Mouse (Mus musculus) gastrocnemius, adult 2 months (tissue): ENCODE measurements around the gene Ddias. TPM values are rescaled to one million over a fixed set of nuclear protein-coding genes. Genes with fewer than 3 reads are reported as not detected.
A peak's percentile ranks its signal among the peaks of the same experiment; 100 is the strongest.

Experiments used
- DNase-seq: peaks from one replicate; pipeline ENCODE4 v3.0.0; 2022
- H3K27ac ChIP-seq: fragments of 200-600 bp; 2 replicates; pipeline ENCODE4 v1.8.1; 2022; ENCODE audit warnings: mild to moderate bottlenecking
- H3K4me3 ChIP-seq: fragments of 200-600 bp; 2 replicates; pipeline ENCODE4 v1.8.1; 2022; ENCODE audit warnings: mild to moderate bottlenecking, moderate library complexity
- CTCF ChIP-seq: fragments of 200-600 bp; IDR thresholded peaks from 2 replicates; pipeline ENCODE4 v1.8.1; 2022; ENCODE audit warnings: antibody characterized with exemption, mild to moderate bottlenecking, moderate library complexity
- intact Hi-C: fragments of 180-260 bp; cut with DNase I; formaldehyde crosslinking; loops from one replicate; pipeline ENCODE4 v1.15.1; 2025
- total RNA-seq, 2 experiments: library from RNA; stranded (reverse); gene quantifications; 2 replicates each; pipeline ENCODE4 v1.2.3; 2021

The Ddias gene
- total RNA-seq, 2 experiments from 2014 or later: 0.06 TPM; not detected in 1

DNA sequence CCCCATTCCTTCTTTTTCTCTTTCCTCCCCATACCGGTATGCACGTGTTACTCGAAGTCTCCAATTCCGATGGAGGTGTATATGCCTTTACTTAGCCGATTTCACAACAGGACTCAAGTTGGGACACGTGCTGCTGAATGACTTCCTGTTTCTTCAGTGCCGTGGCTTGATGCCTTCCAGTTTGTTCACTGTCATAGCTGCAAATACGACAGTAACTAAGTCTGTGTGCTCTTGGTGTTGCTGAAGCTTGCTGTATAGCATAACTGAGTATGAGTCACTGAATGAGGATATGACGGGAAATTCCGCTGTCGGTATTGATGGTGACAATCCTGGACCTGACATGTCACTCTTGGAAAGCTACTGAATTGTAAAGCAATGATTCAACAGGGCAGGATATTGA lies 36.8 kb downstream of the Ddias start:
- no peak for DNase-seq
- no peak for TF ChIP-seq CTCF
- intact Hi-C loops: no loop called here
- Histone ChIP-seq H3K4me3 (no peak overlapping the region), H3K27ac (no peak overlapping the region)

GRCm38 (mm10) chr7:92836447-92836846 lies 37.6 kb downstream of the Ddias start:
- no peak overlapping the region for H3K27ac ChIP-seq
- intact Hi-C loops: no loop called here
- no peak for TF ChIP-seq CTCF
- no peak overlapping the region for H3K4me3 ChIP-seq
- DNase-seq: no peak

- Histone ChIP-seq H3K27ac (no peak overlapping the region), H3K4me3 (no peak overlapping the region)
- TF ChIP-seq CTCF: no peak
- intact Hi-C loops: no loop called here
- DNase-seq: no peak
Observed at GRCm38 (mm10) chr7:92834391-92834790, 39.7 kb downstream of the Ddias start.

DNA sequence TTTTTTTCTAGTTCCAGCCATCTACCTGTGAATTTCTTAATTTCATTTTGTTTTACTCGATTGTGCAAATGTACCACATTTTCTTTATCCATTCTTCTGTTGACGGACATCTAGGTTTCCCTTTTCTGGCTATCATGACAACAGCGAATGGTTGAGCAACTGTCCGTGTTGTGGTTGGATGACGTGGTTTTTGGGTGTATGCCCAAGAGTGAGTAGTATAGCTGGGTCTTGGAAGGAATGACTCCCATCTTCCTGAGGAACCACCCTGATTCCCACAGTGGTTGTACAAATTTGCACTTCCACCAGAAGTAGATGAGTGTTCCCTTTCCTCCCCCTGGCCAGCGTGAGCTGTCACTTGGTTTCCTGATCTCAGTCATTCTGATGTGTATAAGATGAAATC lies 41.7 kb downstream of the Ddias start:
- H3K27ac ChIP-seq: no peak overlapping the region

DNA sequence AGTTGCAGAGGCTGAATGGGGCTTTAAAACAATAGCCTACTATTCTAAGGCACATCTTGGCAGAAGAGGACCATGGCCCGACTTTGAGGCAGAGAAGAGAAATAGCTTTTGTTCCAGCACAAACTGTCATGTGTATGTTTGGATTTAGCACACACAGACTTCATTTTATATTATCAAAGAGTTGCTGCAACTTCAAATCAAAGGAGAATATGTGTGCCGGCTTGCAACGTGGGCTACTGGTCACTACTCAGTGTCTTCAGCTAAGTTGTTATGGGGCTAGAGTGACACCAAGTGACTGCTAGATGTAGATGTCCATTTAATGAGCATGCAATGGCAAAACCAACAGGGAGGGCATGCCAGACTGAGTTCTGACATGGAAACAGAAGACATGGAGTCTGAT lies 46.1 kb downstream of the Ddias start:
- Histone ChIP-seq H3K27ac (no peak overlapping the region), H3K4me3 (no peak overlapping the region)
- peak; percentile 30 for DNase-seq
- peak; percentile 68 for TF ChIP-seq CTCF
- intact Hi-C loops: loop anchor here (2.0 to 5.0 kb wide), 3 partner anchors 87 to 191 kb away; partner anchors contain the start of genes Ankrd42, Pcf11 and Rab30

More for the DNA sequence above, 41.7 kb downstream of the Ddias start:
- H3K4me3 ChIP-seq: no peak overlapping the region
- DNase-seq: no peak
- no peak for TF ChIP-seq CTCF
- intact Hi-C loops: no loop called here

DNA sequence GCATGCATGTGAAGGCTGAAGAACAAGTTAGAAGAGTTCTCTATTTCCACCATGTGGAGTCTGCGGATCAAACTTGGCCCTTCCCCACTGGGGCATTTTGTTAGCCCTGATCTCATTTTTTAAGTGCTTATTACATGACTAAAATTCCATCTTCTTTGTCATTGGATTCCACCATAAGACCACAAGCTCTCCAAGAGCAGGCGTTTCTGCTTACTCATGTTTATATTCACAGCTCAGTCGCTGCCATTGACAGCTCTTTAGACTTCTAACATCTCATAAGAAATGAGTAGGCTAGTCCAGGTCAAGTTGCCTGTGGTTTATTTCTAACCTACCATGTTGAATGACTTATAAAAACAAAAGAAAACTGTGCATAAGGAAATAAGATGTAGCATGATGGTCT lies 47.8 kb downstream of the Ddias start:
- Histone ChIP-seq H3K4me3 (no peak overlapping the region), H3K27ac (no peak overlapping the region)
- intact Hi-C loops: loop anchor here (5.0 kb wide), 2 partner anchors 159 to 189 kb away; partner anchors contain the start of genes Ankrd42 and Pcf11
- no peak for TF ChIP-seq CTCF
- no peak for DNase-seq

DNA sequence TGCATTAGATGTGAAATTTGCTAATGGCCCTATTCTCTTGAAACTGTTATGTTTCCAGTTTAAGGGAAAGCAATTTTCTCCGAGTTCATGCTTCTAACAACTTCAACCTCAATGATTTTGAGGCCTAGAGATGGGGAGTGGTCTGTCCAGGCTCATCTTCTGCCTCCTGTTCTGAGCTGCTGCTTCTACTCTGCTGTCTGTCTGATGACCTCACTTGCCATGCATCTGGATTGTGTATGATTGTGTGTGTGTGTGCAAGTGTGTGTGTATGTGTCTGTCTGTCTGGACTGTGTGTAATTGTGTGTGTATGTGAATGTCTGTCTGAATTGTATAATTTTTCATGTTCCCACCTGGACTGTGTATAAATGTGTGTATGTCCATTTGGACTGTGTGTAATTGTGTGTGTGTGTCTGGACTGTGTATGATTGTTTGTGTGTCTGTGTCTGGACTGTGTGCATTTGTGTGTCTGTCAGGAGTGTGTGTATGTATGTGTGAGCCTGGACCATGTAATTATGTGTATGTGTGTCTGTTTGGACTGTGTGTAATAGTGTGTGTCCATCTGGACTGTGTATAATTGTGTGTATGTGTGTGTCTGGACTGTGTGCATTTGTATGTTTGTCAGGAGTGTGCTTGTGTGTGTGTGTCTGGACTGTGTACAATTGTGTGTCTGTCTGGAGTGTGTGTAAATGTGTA lies 51.5 kb downstream of the Ddias start:
- no peak overlapping the region for H3K4me3 ChIP-seq
- H3K27ac ChIP-seq: peak overlapping the region; percentile 17; the same call in 1 of the 2 replicates
- intact Hi-C loops: no loop called here
- no peak for DNase-seq
- no peak for TF ChIP-seq CTCF

GRCm38 (mm10) chr7:92821871-92822270 lies 52.2 kb downstream of the Ddias start:
- no peak for TF ChIP-seq CTCF
- no peak for DNase-seq
- Histone ChIP-seq H3K4me3 (no peak overlapping the region), H3K27ac (peak overlapping the region; percentile 56)
- intact Hi-C loops: no loop called here

DNA sequence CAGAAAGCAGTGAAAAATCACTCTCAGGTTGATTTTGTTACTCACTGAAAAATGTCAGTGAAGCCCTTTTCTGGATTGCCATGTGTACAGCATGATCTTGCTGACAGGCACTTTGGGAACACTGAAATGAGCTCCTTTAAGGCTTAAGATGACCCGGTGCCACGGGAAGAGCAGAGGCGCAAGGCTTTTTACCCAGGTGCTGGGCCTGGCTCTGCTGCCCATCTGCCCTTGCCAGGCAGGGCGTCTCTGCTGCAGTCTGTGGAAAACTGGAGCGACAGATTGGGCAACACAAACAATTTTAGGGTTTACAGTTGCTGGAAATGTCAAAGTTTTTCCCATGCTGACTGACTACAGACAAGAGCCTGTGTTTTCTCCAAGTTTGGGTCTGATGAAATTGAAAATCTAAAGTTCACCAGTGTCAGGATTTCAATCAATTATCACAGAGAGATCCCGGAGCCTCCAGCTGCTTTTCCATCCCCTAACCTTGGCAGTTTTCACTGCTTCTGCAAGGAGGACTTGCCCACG lies 53.0 kb downstream of the Ddias start:
- intact Hi-C loops: no loop called here
- H3K27ac ChIP-seq: peak overlapping the region; percentile 56
- DNase-seq: peak; percentile 42
- H3K4me3 ChIP-seq: peak overlapping the region; percentile 11; the same call in 1 of the 2 replicates
- TF ChIP-seq CTCF: no peak

GRCm38 (mm10) chr7:92820410-92820809 lies 53.6 kb downstream of the Ddias start:
- TF ChIP-seq CTCF: no peak
- intact Hi-C loops: no loop called here

GRCm38 (mm10) chr7:92819656-92820055 lies 54.4 kb downstream of the Ddias start:
- no peak for DNase-seq
- no peak for TF ChIP-seq CTCF
- no peak overlapping the region for H3K27ac ChIP-seq
- intact Hi-C loops: no loop called here
- no peak overlapping the region for H3K4me3 ChIP-seq

More at GRCm38 (mm10) chr7:92820410-92820809, 53.6 kb downstream of the Ddias start:
- DNase-seq: no peak
- Histone ChIP-seq H3K27ac (peak overlapping the region; percentile 56), H3K4me3 (no peak overlapping the region)

GRCm38 (mm10) chr7:92817886-92818285 lies 56.2 kb downstream of the Ddias start:
- DNase-seq: peak; percentile 38
- intact Hi-C loops: no loop called here
- TF ChIP-seq CTCF: no peak

DNA sequence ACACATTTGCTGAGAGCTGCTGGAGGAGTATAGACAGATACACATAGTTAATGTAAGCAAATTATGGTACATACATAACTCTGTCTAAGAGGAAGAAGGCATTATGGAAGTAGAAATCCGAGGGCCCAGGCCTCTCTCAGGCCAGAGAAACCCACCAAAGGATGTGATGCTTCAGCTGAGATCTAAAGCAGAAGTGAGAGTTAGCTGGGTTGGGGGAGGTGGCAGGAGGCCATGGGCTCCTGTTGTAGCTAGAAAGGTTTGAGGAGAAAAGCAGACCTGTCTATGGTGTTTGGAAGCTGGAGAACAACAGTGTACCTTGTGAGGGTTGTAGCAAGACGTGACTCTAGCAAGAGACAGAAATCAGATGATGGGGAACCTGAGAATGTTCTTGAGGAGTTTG lies 56.8 kb downstream of the Ddias start:
- no peak for TF ChIP-seq CTCF
- intact Hi-C loops: no loop called here
- Histone ChIP-seq H3K27ac (no peak overlapping the region), H3K4me3 (no peak overlapping the region)
- no peak for DNase-seq

More at GRCm38 (mm10) chr7:92817886-92818285, 56.2 kb downstream of the Ddias start:
- Histone ChIP-seq H3K4me3 (no peak overlapping the region), H3K27ac (no peak overlapping the region)
